Mouse (Mus musculus): Measurements from ENCODE around the gene Gm29609.

DNA sequence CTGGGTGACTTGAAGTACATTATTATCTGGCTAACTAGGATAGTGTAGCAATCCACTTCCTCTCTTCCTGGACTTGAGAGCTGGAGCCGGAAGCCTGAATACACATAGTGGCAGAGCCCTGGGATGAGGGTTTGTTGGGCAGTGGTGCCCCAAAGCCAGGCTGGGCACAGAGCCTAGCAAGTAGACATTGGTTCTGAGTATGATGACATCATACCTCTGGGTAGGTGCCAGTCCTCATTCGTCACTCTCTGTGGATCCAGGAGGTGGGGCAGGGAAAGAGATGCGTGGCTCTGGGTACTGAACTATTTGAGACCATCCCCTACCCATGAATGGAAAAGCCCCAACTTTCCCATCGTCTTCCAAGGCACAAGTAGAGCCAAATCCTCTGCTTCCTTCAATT is 29.9 kb downstream of the Gm29609 start:
- TF ChIP-seq CTCF (conservative IDR thresholded peaks at IDR 0.05; ENCODE audit: insufficient read depth, insufficient read length, low read depth, low read length) = no peak
- no peak for TF ChIP-seq POLR2A (IDR thresholded peaks at IDR 0.05; ENCODE audit: low read depth, low read length)

Data from kidney, adult 2 months (tissue).